In genomic region chr9:21015571-21016130, GRCm38 (mm10) we compare ENCODE assay signal across 8 mouse cellular contexts. TPM values are rescaled to one million over a fixed set of nuclear protein-coding genes. Genes with fewer than 3 reads are reported as not detected.
DNase-seq lines count a peak whose midpoint lies in the region; ATAC-seq and TF ChIP-seq lines count a peak whose summit lies in the region.

Icam1 (plus strand) TSS chr9:21015985.

- peak; percentile 74 for ATAC-seq in CD4-positive, CD25-positive, alpha-beta regulatory T cell, adult 4 months
- no peak for ATAC-seq in hindbrain, postnatal 0 days
- ATAC-seq in liver, embryonic 11.5 days (replicated peaks; ENCODE audit: low FRiP score): peak; percentile 53; the same call in 1 of the 2 replicates
- no peak; the same call in 1 of the 2 replicates for ATAC-seq in midbrain, postnatal 0 days (ENCODE audit: low FRiP score)

- no peak for TF ChIP-seq CTCF in hindbrain, postnatal 0 days (IDR thresholded peaks at IDR 0.05; ENCODE audit: low read depth)
- no peak for TF ChIP-seq CTCF in midbrain, postnatal 0 days (IDR thresholded peaks at IDR 0.05)

- H3K4me1 ChIP-seq in hindbrain, postnatal 0 days (ENCODE audit: insufficient read depth, low read length): no peaks in the 10 kb centered on the region
- peaks cover 30% of the 10 kb centered on the region for H3K4me1 ChIP-seq in liver, embryonic 11.5 days (replicated peaks; ENCODE audit: control insufficient read depth, insufficient read depth, low read length)
- no peaks in the 10 kb centered on the region for H3K4me1 ChIP-seq in midbrain, postnatal 0 days (ENCODE audit: insufficient read depth, low read length)

- H3K27me3 ChIP-seq in hindbrain, postnatal 0 days (ENCODE audit: insufficient read depth, low read length): peaks cover 28% of the 10 kb centered on the region
- H3K27me3 ChIP-seq in liver, embryonic 11.5 days (replicated peaks; ENCODE audit: control insufficient read depth, insufficient read depth, low read length): peaks cover 17% of the 10 kb centered on the region; the same call in 1 of the 2 replicates
- peaks cover 28% of the 10 kb centered on the region for H3K27me3 ChIP-seq in midbrain, postnatal 0 days (ENCODE audit: insufficient read depth, low read length)

- under 1% methylated on average over 30 of the region's 30 CpGs for WGBS in hindbrain, postnatal 0 days
- WGBS in liver, embryonic 11.5 days: 1% methylated on average over 30 of the region's 30 CpGs
- 2% methylated on average over 30 of the region's 30 CpGs for WGBS in midbrain, postnatal 0 days

- no peak within 1 kb of the TSS for H3K27ac ChIP-seq in hindbrain, postnatal 0 days
- H3K27ac ChIP-seq in liver, embryonic 11.5 days (ENCODE audit: low read depth, low read length): peak within 1 kb of the TSS; percentile 61; the same call in 1 of the 2 replicates
- H3K27ac ChIP-seq in midbrain, postnatal 0 days (ENCODE audit: low read depth, low read length): no peak within 1 kb of the TSS

- peak within 1 kb of the TSS; percentile 26 for H3K4me3 ChIP-seq in hindbrain, postnatal 0 days (ENCODE audit: low read length)
- H3K4me3 ChIP-seq in liver, embryonic 11.5 days (ENCODE audit: low read depth, low read length): peak within 1 kb of the TSS; percentile 54
- peak within 1 kb of the TSS; percentile 20 for H3K4me3 ChIP-seq in midbrain, postnatal 0 days (ENCODE audit: low read depth, low read length)

- peak; percentile 80 for DNase-seq in adrenal gland, postnatal 14 days
- DNase-seq in gastrocnemius, postnatal 36 days: peak; percentile 50 to 56
- no peak for DNase-seq in hindbrain, postnatal 0 days (ENCODE audit: low spot score)
- DNase-seq in liver, embryonic 11.5 days (ENCODE audit: low spot score): no peak
- DNase-seq in midbrain, postnatal 0 days (ENCODE audit: low spot score): no peak
- peak; percentile 85 for DNase-seq in thymus, postnatal 0 days (ENCODE audit: low spot score)
- no peak for DNase-seq in cerebellum, adult 8-10 months

- intact Hi-C loops in gastrocnemius, postnatal 36 days (cut with DNase I): no loop called here

- H3K36me3 ChIP-seq in hindbrain, postnatal 0 days (ENCODE audit: insufficient read depth, low read length): no peaks in the 10 kb centered on the region
- H3K36me3 ChIP-seq in liver, embryonic 11.5 days (ENCODE audit: control insufficient read depth, insufficient read depth, low read length): no peaks in the 10 kb centered on the region
- no peaks in the 10 kb centered on the region for H3K36me3 ChIP-seq in midbrain, postnatal 0 days (ENCODE audit: insufficient read depth, low read length)

- H3K9ac ChIP-seq in hindbrain, postnatal 0 days (replicated peaks; ENCODE audit: low read length): 0 out of 2 replicates have a peak within 1 kb of the TSS, but pooled peaks have one; percentile 13
- peak within 1 kb of the TSS; percentile 56 for H3K9ac ChIP-seq in liver, embryonic 11.5 days (ENCODE audit: low read depth, low read length)
- no peak within 1 kb of the TSS for H3K9ac ChIP-seq in midbrain, postnatal 0 days (replicated peaks; ENCODE audit: low read length, poor library complexity, severe bottlenecking)

- H3K4me2 ChIP-seq in hindbrain, postnatal 0 days (ENCODE audit: low read depth, low read length): peak within 1 kb of the TSS; percentile 50
- H3K4me2 ChIP-seq in liver, embryonic 11.5 days: peak within 1 kb of the TSS; percentile 85
- peak within 1 kb of the TSS; percentile 36 for H3K4me2 ChIP-seq in midbrain, postnatal 0 days (ENCODE audit: low read depth, low read length, poor library complexity, severe bottlenecking)

- H3K9me3 ChIP-seq in hindbrain, postnatal 0 days (ENCODE audit: low read length): no peaks in the 10 kb centered on the region
- no peaks in the 10 kb centered on the region for H3K9me3 ChIP-seq in liver, embryonic 11.5 days (ENCODE audit: control insufficient read depth, low read length)
- no peaks in the 10 kb centered on the region for H3K9me3 ChIP-seq in midbrain, postnatal 0 days (ENCODE audit: low read length)

RNA-seq across cellular contexts. Expression of gene Icam1, which starts in this region (rescaled TPM):
- polyA plus RNA-seq in CD4-positive, CD25-positive, alpha-beta regulatory T cell, adult 4 months (2017; shearing (Covaris generic)): 100 to 1,000 TPM in 1 of 2 experiments, 10 to 100 TPM in 1; 66.8 to 106 TPM
- 12.7 and 13.8 TPM in 2 replicates for total RNA-seq in adrenal gland, postnatal 14 days (2021)
- 1 to 10 TPM; 1.9 to 2.1 TPM for total RNA-seq in gastrocnemius, postnatal 36 days (2021)
- total RNA-seq in hindbrain, postnatal 0 days (2014; rRNA removed): 4.3 and 5.0 TPM in 2 replicates
- polyA plus RNA-seq in hindbrain, postnatal 0 days (2015; fragmentation: Nextera tagmentation; extraction: Ambion mirVana): 3.8 and 4.4 TPM in 2 replicates
- polyA plus RNA-seq in liver, embryonic 11.5 days (2014; fragmentation: Nextera tagmentation; extraction: Ambion mirVana): 12.2 and 13.0 TPM in 2 replicates
- 4.5 and 5.2 TPM in 2 replicates for total RNA-seq in midbrain, postnatal 0 days (2014; rRNA removed)
- 3.4 and 3.6 TPM in 2 replicates for polyA plus RNA-seq in midbrain, postnatal 0 days (2015; fragmentation: Nextera tagmentation; extraction: Ambion mirVana)
- 64.8 and 64.9 TPM in 2 replicates for polyA plus RNA-seq in thymus, postnatal 0 days (2015; fragmentation: Nextera tagmentation; extraction: Ambion mirVana)

Comparison
In these comparisons a context has a peak if more than half of its experiments do, and no peak if none do; other contexts are left out.
1. ATAC-seq: peak in CD4-positive, CD25-positive, alpha-beta regulatory T cell, adult 4 months (single experiment) and liver, embryonic 11.5 days (single experiment); none in hindbrain, postnatal 0 days (single experiment) and midbrain, postnatal 0 days (single experiment).
2. DNase-seq: peak in adrenal gland, postnatal 14 days (single experiment), gastrocnemius, postnatal 36 days (2 of 2) and thymus, postnatal 0 days (single experiment); none in hindbrain, postnatal 0 days (single experiment), liver, embryonic 11.5 days (single experiment), midbrain, postnatal 0 days (single experiment) and cerebellum, adult 8-10 months (single experiment).
3. Peak in every context shown above with its lines, with median percentiles within 50 percentile points of each other: H3K4me2 ChIP-seq and H3K4me3 ChIP-seq.